Mouse (Mus musculus): ENCODE results near the gene Cdh23.

DNA sequence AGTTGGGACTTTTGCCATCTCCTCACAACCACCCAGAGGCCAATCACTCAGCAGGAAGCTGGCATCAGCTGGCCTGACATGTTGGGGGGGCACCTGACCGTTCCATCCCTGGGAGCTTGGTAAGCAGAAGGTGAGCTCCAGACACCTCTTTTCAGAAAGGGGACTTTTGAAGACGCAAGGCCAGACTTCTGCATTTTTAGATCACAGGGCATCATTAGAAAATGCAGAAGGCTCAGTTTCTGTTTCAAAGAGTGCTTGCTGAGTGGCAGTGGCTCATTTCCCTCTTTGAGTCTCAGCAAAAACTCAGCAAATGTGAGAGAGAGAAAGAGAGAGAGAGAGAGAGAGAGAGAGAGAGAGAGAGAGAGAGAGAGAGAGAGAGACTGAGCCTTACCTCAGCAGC lies 8.8 kb upstream of the Cdh23 start:
- TF ChIP-seq CTCF (IDR thresholded peaks at IDR 0.05; ENCODE audit: control insufficient read depth, insufficient read depth, insufficient read length): no peak
- TF ChIP-seq FOSL1 (IDR thresholded peaks at IDR 0.05; ENCODE audit: insufficient read depth, low read length, poor library complexity, severe bottlenecking): no peak
- TF ChIP-seq USF1 (IDR thresholded peaks at IDR 0.05; ENCODE audit: low read depth): no peak
- no peak for TF ChIP-seq MYOG (IDR thresholded peaks at IDR 0.05; ENCODE audit: control insufficient read depth, extremely low read depth, insufficient read length)
- no peak for TF ChIP-seq CEBPB (IDR thresholded peaks at IDR 0.05; ENCODE audit: low read depth)
- TF ChIP-seq MYOD1 (IDR thresholded peaks at IDR 0.05; ENCODE audit: control insufficient read depth, insufficient read length, low read depth): no peak
- no peak for TF ChIP-seq MAX (IDR thresholded peaks at IDR 0.05)

All from C2C12 (cell line).